Mouse (Mus musculus) megakaryocyte, embryonic 14.5 days (primary cell): ENCODE results near the gene Far2.

ENCODE experiments used
- FLI1 ChIP-seq: IDR thresholded peaks from 2 replicates; pipeline ENCODE4 v1.6.1; 2012; ENCODE audit warnings: low read length, inconsistent platforms, mixed read lengths
- GATA1 ChIP-seq: IDR thresholded peaks from 3 replicates; pipeline ENCODE4 v1.6.1; 2012; ENCODE audit warnings: mixed read lengths, low read length, inconsistent platforms, borderline replicate concordance

- TF ChIP-seq GATA1 = no peak
- TF ChIP-seq FLI1 = no peak
These were observed at the start of gene Far2 for GRCm38 (mm10) chr6:148046881-148047649.
